Mouse (Mus musculus): ENCODE results near the gene Agpat4.

Agpat4 gene

GRCm38 (mm10) chr17:12159187-12160060 lies 40.9 kb downstream of the Agpat4 start:
- H3K4me3 ChIP-seq (replicated peaks; ENCODE audit: low read length): peak overlapping the region; percentile 50
- TF ChIP-seq NANOG (IDR thresholded peaks at IDR 0.05; ENCODE audit: borderline replicate concordance, low read length): no peak
- no peak for TF ChIP-seq POU5F1 (IDR thresholded peaks at IDR 0.05; ENCODE audit: borderline replicate concordance, low read length)
- H3K36me3 ChIP-seq (ENCODE audit: insufficient read depth, low read length): peaks cover 30% of the 10 kb centered on the region
- H3K9me3 ChIP-seq (ENCODE audit: low read length): no peaks in the 10 kb centered on the region
- peaks cover 97% of the 10 kb centered on the region for H3K4me1 ChIP-seq (replicated peaks; ENCODE audit: low read depth, low read length)
- no peaks in the 10 kb centered on the region for H3K27me3 ChIP-seq (ENCODE audit: insufficient read depth, low read length)

- no peak for TF ChIP-seq NANOG (IDR thresholded peaks at IDR 0.05; ENCODE audit: borderline replicate concordance, low read length)
- TF ChIP-seq CTCF (conservative IDR thresholded peaks at IDR 0.05; ENCODE audit: low read length): no peak
- TF ChIP-seq POU5F1 (IDR thresholded peaks at IDR 0.05; ENCODE audit: borderline replicate concordance, low read length): no peak
- peaks cover 97% of the 10 kb centered on the region for H3K4me1 ChIP-seq (replicated peaks; ENCODE audit: low read depth, low read length)
- no peaks in the 10 kb centered on the region for H3K9me3 ChIP-seq (ENCODE audit: low read length)
- peak overlapping the region; percentile 50 for H3K4me3 ChIP-seq (replicated peaks; ENCODE audit: low read length)
- peaks cover 24% of the 10 kb centered on the region for H3K36me3 ChIP-seq (ENCODE audit: insufficient read depth, low read length)
- H3K27me3 ChIP-seq (ENCODE audit: insufficient read depth, low read length): no peaks in the 10 kb centered on the region
Measured at GRCm38 (mm10) chr17:12160061-12160421, 41.5 kb downstream of the Agpat4 start.

GRCm38 (mm10) chr17:12160540-12160939 lies 42.0 kb downstream of the Agpat4 start:
- no peaks in the 10 kb centered on the region for H3K27me3 ChIP-seq (ENCODE audit: insufficient read depth, low read length)
- peaks cover 25% of the 10 kb centered on the region for H3K36me3 ChIP-seq (ENCODE audit: insufficient read depth, low read length)
- peaks cover 97% of the 10 kb centered on the region for H3K4me1 ChIP-seq (replicated peaks; ENCODE audit: low read depth, low read length)
- H3K9me3 ChIP-seq (ENCODE audit: low read length): no peaks in the 10 kb centered on the region
- TF ChIP-seq POU5F1 (IDR thresholded peaks at IDR 0.05; ENCODE audit: borderline replicate concordance, low read length): no peak
- TF ChIP-seq CTCF (conservative IDR thresholded peaks at IDR 0.05; ENCODE audit: low read length): no peak
- no peak for TF ChIP-seq NANOG (IDR thresholded peaks at IDR 0.05; ENCODE audit: borderline replicate concordance, low read length)
- peak overlapping the region; percentile 50; the same call in 1 of the 2 replicates for H3K4me3 ChIP-seq (replicated peaks; ENCODE audit: low read length)

GRCm38 (mm10) chr17:12160984-12161764 lies 42.7 kb downstream of the Agpat4 start:
- peaks cover 97% of the 10 kb centered on the region for H3K4me1 ChIP-seq (replicated peaks; ENCODE audit: low read depth, low read length)
- H3K27me3 ChIP-seq (ENCODE audit: insufficient read depth, low read length): no peaks in the 10 kb centered on the region
- peaks cover 31% of the 10 kb centered on the region for H3K36me3 ChIP-seq (ENCODE audit: insufficient read depth, low read length)
- TF ChIP-seq CTCF (conservative IDR thresholded peaks at IDR 0.05; ENCODE audit: low read length) (no peak), POU5F1 (IDR thresholded peaks at IDR 0.05; ENCODE audit: borderline replicate concordance, low read length) (no peak), NANOG (IDR thresholded peaks at IDR 0.05; ENCODE audit: borderline replicate concordance, low read length) (no peak)
- no peaks in the 10 kb centered on the region for H3K9me3 ChIP-seq (ENCODE audit: low read length)
- 0 out of 2 replicates have a peak overlapping the region, but pooled peaks have one; percentile 50 for H3K4me3 ChIP-seq (replicated peaks; ENCODE audit: low read length)

GRCm38 (mm10) chr17:12161877-12162276 lies 43.4 kb downstream of the Agpat4 start:
- Histone ChIP-seq H3K9me3 (ENCODE audit: low read length) (no peaks in the 10 kb centered on the region), H3K27me3 (ENCODE audit: insufficient read depth, low read length) (no peaks in the 10 kb centered on the region), H3K36me3 (ENCODE audit: insufficient read depth, low read length) (peaks cover 38% of the 10 kb centered on the region), H3K4me3 (replicated peaks; ENCODE audit: low read length) (no peak overlapping the region), H3K4me1 (replicated peaks; ENCODE audit: low read depth, low read length) (peaks cover 97% of the 10 kb centered on the region)
- TF ChIP-seq POU5F1 (IDR thresholded peaks at IDR 0.05; ENCODE audit: borderline replicate concordance, low read length) (no peak), CTCF (conservative IDR thresholded peaks at IDR 0.05; ENCODE audit: low read length) (no peak), NANOG (IDR thresholded peaks at IDR 0.05; ENCODE audit: borderline replicate concordance, low read length) (no peak)

- H3K9me3 ChIP-seq (ENCODE audit: low read length): no peaks in the 10 kb centered on the region
- H3K36me3 ChIP-seq (ENCODE audit: insufficient read depth, low read length): peaks cover 43% of the 10 kb centered on the region
- no peak for TF ChIP-seq NANOG (IDR thresholded peaks at IDR 0.05; ENCODE audit: borderline replicate concordance, low read length)
- no peak for TF ChIP-seq POU5F1 (IDR thresholded peaks at IDR 0.05; ENCODE audit: borderline replicate concordance, low read length)
- TF ChIP-seq CTCF (conservative IDR thresholded peaks at IDR 0.05; ENCODE audit: low read length): no peak
- H3K27me3 ChIP-seq (ENCODE audit: insufficient read depth, low read length): no peaks in the 10 kb centered on the region
- no peak overlapping the region for H3K4me3 ChIP-seq (replicated peaks; ENCODE audit: low read length)
- peaks cover 96% of the 10 kb centered on the region for H3K4me1 ChIP-seq (replicated peaks; ENCODE audit: low read depth, low read length)
Measured at GRCm38 (mm10) chr17:12162824-12163223, 44.3 kb downstream of the Agpat4 start.

GRCm38 (mm10) chr17:12163403-12163802 lies 44.9 kb downstream of the Agpat4 start:
- Histone ChIP-seq H3K27me3 (ENCODE audit: insufficient read depth, low read length) (no peaks in the 10 kb centered on the region), H3K4me3 (replicated peaks; ENCODE audit: low read length) (no peak overlapping the region), H3K4me1 (replicated peaks; ENCODE audit: low read depth, low read length) (peaks cover 97% of the 10 kb centered on the region), H3K36me3 (ENCODE audit: insufficient read depth, low read length) (peaks cover 42% of the 10 kb centered on the region), H3K9me3 (ENCODE audit: low read length) (no peaks in the 10 kb centered on the region)
- no peak for TF ChIP-seq CTCF (conservative IDR thresholded peaks at IDR 0.05; ENCODE audit: low read length)
- TF ChIP-seq POU5F1 (IDR thresholded peaks at IDR 0.05; ENCODE audit: borderline replicate concordance, low read length): no peak

- H3K27me3 ChIP-seq (ENCODE audit: insufficient read depth, low read length): no peaks in the 10 kb centered on the region
- peaks cover 42% of the 10 kb centered on the region for H3K36me3 ChIP-seq (ENCODE audit: insufficient read depth, low read length)
- H3K9me3 ChIP-seq (ENCODE audit: low read length): no peaks in the 10 kb centered on the region
- peaks cover 97% of the 10 kb centered on the region for H3K4me1 ChIP-seq (replicated peaks; ENCODE audit: low read depth, low read length)
- TF ChIP-seq NANOG (IDR thresholded peaks at IDR 0.05; ENCODE audit: borderline replicate concordance, low read length) (no peak), CTCF (conservative IDR thresholded peaks at IDR 0.05; ENCODE audit: low read length) (no peak), POU5F1 (IDR thresholded peaks at IDR 0.05; ENCODE audit: borderline replicate concordance, low read length) (no peak)
- H3K4me3 ChIP-seq (replicated peaks; ENCODE audit: low read length): no peak overlapping the region
Measured at GRCm38 (mm10) chr17:12163903-12164302, 45.4 kb downstream of the Agpat4 start.
